Mouse (Mus musculus) limb, embryonic 10.5 days (tissue): ENCODE results near the gene Hlx. TPM values are rescaled to one million over a fixed set of nuclear protein-coding genes. Genes with fewer than 3 reads are reported as not detected.

ENCODE experiments used
- DNase-seq: peaks from one replicate; pipeline ENCODE4 v3.0.0-alpha.2; 2017; ENCODE audit warnings: low spot score
- H3K27ac ChIP-seq: fragments of 300-500 bp; sonication (generic); 2 replicates; pipeline ENCODE4 v1.5.1; 2016; ENCODE audit warnings: mild to moderate bottlenecking
- H3K27me3 ChIP-seq: fragments of 300-500 bp; sonication (generic); 2 replicates; pipeline ENCODE4 v1.6.1; 2016; ENCODE audit warnings: low read depth, mild to moderate bottlenecking; ENCODE audit not compliant: poor library complexity, severe bottlenecking
- H3K36me3 ChIP-seq: fragments of 300-500 bp; sonication (generic); 2 replicates; pipeline ENCODE4 v1.6.1; 2016; ENCODE audit warnings: mild to moderate bottlenecking, moderate library complexity
- H3K4me1 ChIP-seq: fragments of 300-500 bp; sonication (generic); 2 replicates; pipeline ENCODE4 v1.6.1; 2016
- H3K4me3 ChIP-seq: fragments of 300-500 bp; sonication (generic); 2 replicates; pipeline ENCODE4 v1.5.1; 2016; ENCODE audit warnings: mild to moderate bottlenecking, moderate library complexity
- H3K9me3 ChIP-seq: fragments of 300-500 bp; sonication (generic); replicated peaks from 2 replicates; pipeline ENCODE4 v1.6.1; 2016; ENCODE audit warnings: mild to moderate bottlenecking
- WGBS: fragments of 180-500 bp; shearing (Covaris S2); methylation state at CpG from one replicate; pipeline ENCODE4 v1.1.7; 2016; 5-methylcytosine and 5-hydroxymethylcytosine counted together
- polyA plus RNA-seq: library from polyadenylated mRNA; unstranded; fragments of >200 nt; fragmentation: Nextera tagmentation; extraction: Ambion mirVana; gene quantifications from 2 replicates; pipeline ENCODE4 v1.2.1, GENCODE M21; 2016

The Hlx gene
- polyA plus RNA-seq, 1 experiment from 2014 or later = 7.2 TPM

GRCm38 (mm10) chr1:184687512-184687911 is 44.9 kb downstream of the Hlx start:
- Histone ChIP-seq H3K27ac (no peak overlapping the region), H3K27me3 (peaks cover 28% of the 10 kb centered on the region), H3K4me1 (peaks cover 3% of the 10 kb centered on the region; the same call in 1 of the 2 replicates), H3K4me3 (no peak overlapping the region), H3K9me3 (no peaks in the 10 kb centered on the region), H3K36me3 (no peaks in the 10 kb centered on the region)
- no peak for DNase-seq
- 27% methylated on average over 4 of the region's 4 CpGs for WGBS

GRCm38 (mm10) chr1:184683541-184683940 is 48.9 kb downstream of the Hlx start:
- 77% methylated on average over 6 of the region's 6 CpGs for WGBS
- Histone ChIP-seq H3K9me3 (no peaks in the 10 kb centered on the region), H3K4me3 (no peak overlapping the region), H3K4me1 (no peaks in the 10 kb centered on the region), H3K27me3 (peaks cover 19% of the 10 kb centered on the region), H3K36me3 (no peaks in the 10 kb centered on the region), H3K27ac (no peak overlapping the region)
- DNase-seq = no peak

- DNase-seq = no peak
- no peak overlapping the region for H3K4me3 ChIP-seq
- 0 out of 2 replicates have a peak, but pooled peaks cover 4% of the 10 kb centered on the region for H3K27me3 ChIP-seq
- H3K36me3 ChIP-seq = no peaks in the 10 kb centered on the region
- no peaks in the 10 kb centered on the region for H3K9me3 ChIP-seq
- WGBS = 79% methylated on average over 8 of the region's 8 CpGs
- H3K4me1 ChIP-seq = no peaks in the 10 kb centered on the region
- no peak overlapping the region for H3K27ac ChIP-seq
These were observed 52.9 kb downstream of the Hlx start for GRCm38 (mm10) chr1:184679416-184679965.

DNA sequence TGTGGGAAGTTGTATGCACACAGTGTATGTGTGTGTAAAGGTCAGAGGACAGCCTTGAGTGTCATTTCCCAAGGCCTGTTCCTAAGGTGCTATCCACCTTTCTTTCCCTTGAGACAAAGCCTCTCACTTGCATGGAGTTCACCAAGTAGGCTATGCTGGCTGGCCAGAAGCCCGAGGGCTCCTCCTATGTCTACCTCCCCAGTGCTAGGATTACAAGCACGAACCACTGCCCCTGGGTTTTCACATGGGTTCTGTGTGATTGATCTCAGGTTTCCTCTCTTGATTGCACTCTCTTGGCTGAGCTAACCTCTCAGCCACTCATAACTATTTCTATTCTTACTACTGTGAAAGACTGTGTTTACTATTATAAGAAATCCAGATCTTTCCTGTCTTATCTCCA is 54.8 kb downstream of the Hlx start:
- 0 out of 2 replicates have a peak, but pooled peaks cover 4% of the 10 kb centered on the region for H3K27me3 ChIP-seq
- H3K4me3 ChIP-seq = no peak overlapping the region
- DNase-seq = no peak
- no peaks in the 10 kb centered on the region for H3K9me3 ChIP-seq
- H3K4me1 ChIP-seq = peaks cover 2% of the 10 kb centered on the region; the same call in 1 of the 2 replicates
- no peaks in the 10 kb centered on the region for H3K36me3 ChIP-seq
- 45% methylated on average over 2 of the region's 2 CpGs for WGBS
- H3K27ac ChIP-seq = no peak overlapping the region

Other genes starting within 250 kb of the Hlx start
- gene Marc1, start 78.7 kb upstream of the Hlx start, polyA plus RNA-seq = 0.15 and 0.24 TPM in 2 replicates
- gene Marc2, start 113.8 kb upstream of the Hlx start, polyA plus RNA-seq = 68.9 and 84.4 TPM in 2 replicates
- 0.48 and 0.64 TPM in 2 replicates for gene C130074G19Rik, start 150.6 kb upstream of the Hlx start, polyA plus RNA-seq